In genomic region chr4:130804771-130805361, GRCm38 (mm10) we compare ENCODE assay signal across 8 mouse cellular contexts. TPM values are rescaled to one million over a fixed set of nuclear protein-coding genes. Genes with fewer than 3 reads are reported as not detected.
DNase-seq lines count a peak whose midpoint lies in the region; ATAC-seq and TF ChIP-seq lines count a peak whose summit lies in the region.

No protein-coding gene starts in this region.

- H3K9me3 ChIP-seq in heart, embryonic 10.5 days: no peaks in the 10 kb centered on the region
- no peaks in the 10 kb centered on the region for H3K9me3 ChIP-seq in heart, embryonic 15.5 days (replicated peaks)

- 38% methylated on average over 7 of the region's 7 CpGs for WGBS in heart, adult 2 months
- 88% methylated on average over 7 of the region's 7 CpGs for WGBS in heart, embryonic 10.5 days
- WGBS in heart, embryonic 15.5 days: 64% methylated on average over 7 of the region's 7 CpGs

- no peak for TF ChIP-seq CTCF in heart, adult 2 months (IDR thresholded peaks at IDR 0.05)

- H3K27me3 ChIP-seq in heart, adult 2 months (ENCODE audit: control insufficient read depth, insufficient read depth, low read length): no peaks in the 10 kb centered on the region
- H3K27me3 ChIP-seq in heart, embryonic 10.5 days (ENCODE audit: insufficient read depth, poor library complexity, severe bottlenecking): no peaks in the 10 kb centered on the region
- H3K27me3 ChIP-seq in heart, embryonic 15.5 days: no peaks in the 10 kb centered on the region

- H3K79me2 ChIP-seq in heart, adult 2 months (replicated peaks; ENCODE audit: control insufficient read depth, insufficient read depth, low read length): no peaks in the 10 kb centered on the region; the same call in 1 of the 2 replicates

- no peak for TF ChIP-seq EP300 in heart, adult 2 months (IDR thresholded peaks at IDR 0.05; ENCODE audit: insufficient read depth, low read depth, low read length)

- no peak overlapping the region for H3K4me2 ChIP-seq in heart, embryonic 15.5 days

- no peak overlapping the region for H3K4me3 ChIP-seq in heart, adult 2 months
- no peak overlapping the region for H3K4me3 ChIP-seq in heart, embryonic 10.5 days
- H3K4me3 ChIP-seq in heart, embryonic 15.5 days: no peak overlapping the region

- peak; percentile 61 to 74 for DNase-seq in heart, adult 2 months
- DNase-seq in heart, embryonic 10.5 days (ENCODE audit: low spot score): no peak
- peak; percentile 96 for DNase-seq in cerebellum, adult 9-11 months
- peak; percentile 74 to 81 for DNase-seq in left cerebral cortex, postnatal 10 days (ENCODE audit: extremely low spot score in 1 of 2, low spot score in 2 of 2)
- peak; percentile 77 for DNase-seq in retina, embryonic 14.5 days (ENCODE audit: low spot score)
- no peak for DNase-seq in thymus, postnatal 36 days
- no peak for DNase-seq in thymus, adult 18-20 months

- H3K4me1 ChIP-seq in heart, adult 2 months (ENCODE audit: control insufficient read depth, insufficient read depth, low read length): peaks cover 47% of the 10 kb centered on the region
- H3K4me1 ChIP-seq in heart, embryonic 10.5 days: peaks cover 45% of the 10 kb centered on the region
- peaks cover 55% of the 10 kb centered on the region for H3K4me1 ChIP-seq in heart, embryonic 15.5 days (replicated peaks)

- TF ChIP-seq POLR2A in heart, adult 2 months (IDR thresholded peaks at IDR 0.05; ENCODE audit: insufficient read depth, low read depth, low read length): no peak

- no peaks in the 10 kb centered on the region for H3K36me3 ChIP-seq in heart, adult 2 months (ENCODE audit: control insufficient read depth, insufficient read depth, low read length)
- H3K36me3 ChIP-seq in heart, embryonic 10.5 days: no peaks in the 10 kb centered on the region
- no peaks in the 10 kb centered on the region for H3K36me3 ChIP-seq in heart, embryonic 15.5 days

- intact Hi-C loops in heart, adult 2 months (cut with DNase I): no loop called here
- intact Hi-C loops in left cerebral cortex, postnatal 10 days (cut with DNase I): no loop called here

- ATAC-seq in heart, embryonic 15.5 days (replicated peaks; ENCODE audit: insufficient number of reproducible peaks, insufficient read depth, low FRiP score, low read depth): no peak

- no peak overlapping the region for H3K9ac ChIP-seq in heart, adult 2 months (ENCODE audit: low read depth, low read length)
- no peak overlapping the region for H3K9ac ChIP-seq in heart, embryonic 15.5 days

- no peak overlapping the region; the same call in 1 of the 2 replicates for H3K27ac ChIP-seq in heart, adult 2 months
- H3K27ac ChIP-seq in heart, embryonic 10.5 days: no peak overlapping the region
- H3K27ac ChIP-seq in heart, embryonic 15.5 days: peak overlapping the region; percentile 62

RNA-seq across cellular contexts. Expression of gene Sdc3, which starts 12.5 kb away (rescaled TPM):
- total RNA-seq in heart, adult 2 months (2021): 10 to 100 TPM; 32.7 to 38.3 TPM
- polyA plus RNA-seq in heart, adult 2 months (2012; rRNA removed): 41.5 and 51.9 TPM in 2 replicates
- 19.0 and 21.6 TPM in 2 replicates for polyA plus RNA-seq in heart, embryonic 10.5 days (2016; fragmentation: Nextera tagmentation; extraction: Ambion mirVana)
- 18.4 and 28.4 TPM in 2 replicates for polyA plus RNA-seq in heart, embryonic 15.5 days (2015; fragmentation: Nextera tagmentation; extraction: Ambion mirVana)
- 100 to 1,000 TPM; 385 to 392 TPM for total RNA-seq in left cerebral cortex, postnatal 10 days (2021)

Comparison
In these comparisons a context has a peak if more than half of its experiments do, and no peak if none do; other contexts are left out.
1. DNase-seq: peak in heart, adult 2 months (2 of 2), cerebellum, adult 9-11 months (single experiment), left cerebral cortex, postnatal 10 days (2 of 2) and retina, embryonic 14.5 days (single experiment); none in heart, embryonic 10.5 days (single experiment), thymus, postnatal 36 days (0 of 2) and thymus, adult 18-20 months (0 of 2).